Mouse (Mus musculus) hindbrain, embryonic 13.5 days (tissue): ENCODE results near the gene Gpr162. TPM values are rescaled to one million over a fixed set of nuclear protein-coding genes. Genes with fewer than 3 reads are reported as not detected.
A peak's percentile ranks its signal among the peaks of the same experiment; 100 is the strongest.

Experiments used
- ATAC-seq: fragments of 200-750 bp; cut with Nextera tagmentation; 2 replicates; pipeline ENCODE4 v1.8.0; 2017; ENCODE audit warnings: moderate TSS enrichment; ENCODE audit not compliant: low FRiP score
- H3K27ac ChIP-seq: fragments of 300-500 bp; sonication (generic); 2 replicates; pipeline ENCODE4 v1.5.1; 2015; ENCODE audit warnings: inconsistent platforms, mild to moderate bottlenecking, moderate library complexity
- H3K27me3 ChIP-seq: fragments of 300-500 bp; sonication (generic); 2 replicates; pipeline ENCODE4 v1.6.1; 2015; ENCODE audit warnings: mild to moderate bottlenecking, inconsistent platforms
- H3K36me3 ChIP-seq: fragments of 300-500 bp; sonication (generic); 2 replicates; pipeline ENCODE4 v1.6.1; 2015; ENCODE audit warnings: mild to moderate bottlenecking, inconsistent platforms
- H3K4me1 ChIP-seq: fragments of 300-500 bp; sonication (generic); replicated peaks from 2 replicates; pipeline ENCODE4 v1.6.1; 2015; ENCODE audit warnings: inconsistent platforms
- H3K4me2 ChIP-seq: fragments of 300-500 bp; sonication (generic); 2 replicates; pipeline ENCODE4 v1.6.1; 2015; ENCODE audit warnings: inconsistent platforms, mild to moderate bottlenecking, moderate library complexity
- H3K4me3 ChIP-seq: fragments of 300-500 bp; sonication (generic); 2 replicates; pipeline ENCODE4 v1.5.1; 2015; ENCODE audit warnings: mild to moderate bottlenecking, inconsistent platforms
- H3K9ac ChIP-seq: fragments of 300-500 bp; sonication (generic); 2 replicates; pipeline ENCODE4 v1.6.1; 2015; ENCODE audit warnings: mild to moderate bottlenecking, inconsistent platforms
- H3K9me3 ChIP-seq: fragments of 300-500 bp; sonication (generic); 2 replicates; pipeline ENCODE4 v1.6.1; 2016; ENCODE audit warnings: inconsistent platforms
- WGBS: fragments of 180-500 bp; shearing (Covaris S2); methylation state at CpG from one replicate; pipeline ENCODE4 v1.1.7; 2015; 5-methylcytosine and 5-hydroxymethylcytosine counted together
- polyA plus RNA-seq: library from polyadenylated mRNA; unstranded; fragments of >200 nt; fragmentation: Nextera tagmentation; extraction: Ambion mirVana; gene quantifications from 2 replicates; pipeline ENCODE4 v1.2.1, GENCODE M21; 2015

The Gpr162 gene
- polyA plus RNA-seq, 1 experiment from 2014 or later, result 22.5 TPM

GRCm38 (mm10) chr6:124856916-124857839 lies 6.6 kb downstream of the Gpr162 start, which contains the start of gene P3h3:
P3h3 (minus strand) TSS chr6:124857752.
- Histone ChIP-seq H3K4me2 (peak within 1 kb of the TSS; percentile 77), H3K4me3 (peak within 1 kb of the TSS; percentile 67), H3K4me1 (peaks cover 66% of the 10 kb centered on the region), H3K9ac (peak within 1 kb of the TSS; percentile 95), H3K36me3 (peaks cover 25% of the 10 kb centered on the region), H3K27ac (peak within 1 kb of the TSS; percentile 99), H3K9me3 (no peaks in the 10 kb centered on the region), H3K27me3 (no peaks in the 10 kb centered on the region; the same call in 1 of the 2 replicates)
- ATAC-seq, result peak; percentile 87
- under 1% methylated on average over 70 of the region's 86 CpGs for WGBS

GRCm38 (mm10) chr6:124856321-124856720 lies 7.5 kb downstream of the Gpr162 start:
- Histone ChIP-seq H3K36me3 (peaks cover 24% of the 10 kb centered on the region), H3K9ac (peak overlapping the region; percentile 95), H3K4me2 (peak overlapping the region; percentile 77), H3K9me3 (no peaks in the 10 kb centered on the region), H3K4me3 (peak overlapping the region; percentile 67), H3K27me3 (no peaks in the 10 kb centered on the region; the same call in 1 of the 2 replicates), H3K27ac (peak overlapping the region; percentile 99), H3K4me1 (peaks cover 58% of the 10 kb centered on the region)
- peak; percentile 69 for ATAC-seq
- 6% methylated on average over 14 of the region's 14 CpGs for WGBS

GRCm38 (mm10) chr6:124854647-124855046 lies 9.1 kb downstream of the Gpr162 start:
- Histone ChIP-seq H3K4me3 (no peak overlapping the region), H3K4me2 (no peak overlapping the region), H3K9ac (no peak overlapping the region), H3K27me3 (no peaks in the 10 kb centered on the region; the same call in 1 of the 2 replicates), H3K4me1 (peaks cover 41% of the 10 kb centered on the region), H3K9me3 (no peaks in the 10 kb centered on the region), H3K27ac (no peak overlapping the region), H3K36me3 (peaks cover 22% of the 10 kb centered on the region)
- no peak for ATAC-seq
- WGBS, result 74% methylated on average over 12 of the region's 12 CpGs

GRCm38 (mm10) chr6:124850535-124850934 lies 13.2 kb downstream of the Gpr162 start:
- ATAC-seq, result no peak
- peaks cover 17% of the 10 kb centered on the region; the same call in 1 of the 2 replicates for H3K4me1 ChIP-seq
- peaks cover 24% of the 10 kb centered on the region for H3K36me3 ChIP-seq
- H3K4me2 ChIP-seq, result no peak overlapping the region
- H3K9ac ChIP-seq, result no peak overlapping the region
- H3K4me3 ChIP-seq, result no peak overlapping the region
- H3K27ac ChIP-seq, result no peak overlapping the region
- no peaks in the 10 kb centered on the region for H3K27me3 ChIP-seq
- H3K9me3 ChIP-seq, result no peaks in the 10 kb centered on the region
- WGBS, result 48% methylated on average over 8 of the region's 8 CpGs

- Histone ChIP-seq H3K9me3 (no peaks in the 10 kb centered on the region), H3K4me1 (0 out of 2 replicates have a peak, but pooled peaks cover 10% of the 10 kb centered on the region), H3K9ac (no peak overlapping the region), H3K36me3 (peaks cover 27% of the 10 kb centered on the region), H3K27ac (peak overlapping the region; percentile 76), H3K4me2 (peak overlapping the region; percentile 20; the same call in 1 of the 2 replicates), H3K4me3 (no peak overlapping the region), H3K27me3 (no peaks in the 10 kb centered on the region)
- 5% methylated on average over 9 of the region's 9 CpGs for WGBS
- peak; percentile 69 for ATAC-seq
These were observed 16.5 kb downstream of the Gpr162 start for GRCm38 (mm10) chr6:124847305-124847704.

- Histone ChIP-seq H3K4me2 (no peak within 1 kb of the TSS), H3K9me3 (no peaks in the 10 kb centered on the region), H3K9ac (peak within 1 kb of the TSS; percentile 58), H3K36me3 (peaks cover 23% of the 10 kb centered on the region), H3K27ac (no peak within 1 kb of the TSS), H3K27me3 (no peaks in the 10 kb centered on the region), H3K4me1 (peaks cover 15% of the 10 kb centered on the region), H3K4me3 (no peak within 1 kb of the TSS)
- WGBS, result 37% methylated on average over 15 of the region's 15 CpGs
- peak; percentile 47; the same call in 1 of the 2 replicates for ATAC-seq
These were observed 23.3 kb downstream of the Gpr162 start, which contains the start of gene Gnb3 for GRCm38 (mm10) chr6:124840241-124841167. Gnb3 (minus strand) TSS chr6:124840275.

- H3K4me2 ChIP-seq, result no peak overlapping the region
- no peaks in the 10 kb centered on the region for H3K9me3 ChIP-seq
- ATAC-seq, result 0 out of 2 replicates have a peak, but pooled peaks have one; percentile 6
- H3K9ac ChIP-seq, result peak overlapping the region; percentile 58
- H3K27ac ChIP-seq, result no peak overlapping the region
- H3K27me3 ChIP-seq, result no peaks in the 10 kb centered on the region
- peaks cover 17% of the 10 kb centered on the region for H3K4me1 ChIP-seq
- H3K4me3 ChIP-seq, result no peak overlapping the region
- WGBS, result 9% methylated on average over 8 of the region's 8 CpGs
- peaks cover 16% of the 10 kb centered on the region for H3K36me3 ChIP-seq
These were observed 24.0 kb downstream of the Gpr162 start for GRCm38 (mm10) chr6:124839805-124840204.

GRCm38 (mm10) chr6:124836411-124836810 lies 27.4 kb downstream of the Gpr162 start:
- Histone ChIP-seq H3K9me3 (no peaks in the 10 kb centered on the region), H3K27me3 (no peaks in the 10 kb centered on the region), H3K36me3 (peaks cover 11% of the 10 kb centered on the region), H3K9ac (0 out of 2 replicates have a peak overlapping the region, but pooled peaks have one; percentile 8), H3K27ac (no peak overlapping the region), H3K4me1 (peaks cover 20% of the 10 kb centered on the region), H3K4me3 (no peak overlapping the region), H3K4me2 (no peak overlapping the region)
- no peak for ATAC-seq
- 86% methylated on average over 7 of the region's 7 CpGs for WGBS

- H3K9ac ChIP-seq, result peak overlapping the region; percentile 35; the same call in 1 of the 2 replicates
- H3K4me2 ChIP-seq, result no peak overlapping the region
- H3K9me3 ChIP-seq, result no peaks in the 10 kb centered on the region
- no peaks in the 10 kb centered on the region for H3K27me3 ChIP-seq
- H3K4me1 ChIP-seq, result peaks cover 26% of the 10 kb centered on the region
- H3K27ac ChIP-seq, result no peak overlapping the region
- peaks cover 8% of the 10 kb centered on the region; the same call in 1 of the 2 replicates for H3K36me3 ChIP-seq
- WGBS, result 61% methylated on average over 10 of the region's 10 CpGs
- no peak for ATAC-seq
- H3K4me3 ChIP-seq, result no peak overlapping the region
These were observed 28.3 kb downstream of the Gpr162 start for GRCm38 (mm10) chr6:124835531-124835930.

- no peaks in the 10 kb centered on the region for H3K9me3 ChIP-seq
- WGBS, result 89% methylated on average over 6 of the region's 6 CpGs
- H3K4me1 ChIP-seq, result peaks cover 21% of the 10 kb centered on the region
- peak overlapping the region; percentile 43; the same call in 1 of the 2 replicates for H3K9ac ChIP-seq
- no peak for ATAC-seq
- H3K27ac ChIP-seq, result no peak overlapping the region
- H3K27me3 ChIP-seq, result no peaks in the 10 kb centered on the region
- H3K4me2 ChIP-seq, result no peak overlapping the region
- peaks cover 8% of the 10 kb centered on the region; the same call in 1 of the 2 replicates for H3K36me3 ChIP-seq
- no peak overlapping the region for H3K4me3 ChIP-seq
These were observed 29.2 kb downstream of the Gpr162 start for GRCm38 (mm10) chr6:124834512-124835081.

- H3K9ac ChIP-seq, result peak overlapping the region; percentile 9; the same call in 1 of the 2 replicates
- H3K9me3 ChIP-seq, result no peaks in the 10 kb centered on the region
- H3K4me2 ChIP-seq, result peak overlapping the region; percentile 64; the same call in 1 of the 2 replicates
- peaks cover 32% of the 10 kb centered on the region for H3K4me1 ChIP-seq
- no peak overlapping the region for H3K4me3 ChIP-seq
- H3K27me3 ChIP-seq, result no peaks in the 10 kb centered on the region
- H3K27ac ChIP-seq, result no peak overlapping the region
- 94% methylated on average over 8 of the region's 8 CpGs for WGBS
- ATAC-seq, result no peak
- H3K36me3 ChIP-seq, result peaks cover 8% of the 10 kb centered on the region; the same call in 1 of the 2 replicates
These were observed 32.1 kb downstream of the Gpr162 start for GRCm38 (mm10) chr6:124831649-124832048.
